Mouse (Mus musculus) G1E (cell line): Measurements from ENCODE around the gene Moxd2.

ENCODE experiments used
- CTCF ChIP-seq: IDR thresholded peaks from 2 replicates; pipeline ENCODE4 v1.5.1; 2012; ENCODE audit warnings: low read depth, low read length, inconsistent platforms, mixed read lengths
- GATA1 ChIP-seq: IDR thresholded peaks from 2 replicates; pipeline ENCODE4 v1.6.1; 2012; ENCODE audit warnings: borderline replicate concordance, low read length, inconsistent platforms, mixed read lengths
- GATA2 ChIP-seq: IDR thresholded peaks from 2 replicates; pipeline ENCODE4 v1.6.1; 2012; ENCODE audit warnings: low read depth, low read length, inconsistent platforms, borderline replicate concordance
- POLR2AphosphoS5 ChIP-seq: IDR thresholded peaks from 2 replicates; pipeline ENCODE4 v1.6.1; 2012; ENCODE audit warnings: low read depth, low read length, inconsistent platforms; ENCODE audit not compliant: insufficient replicate concordance
- TAL1 ChIP-seq: conservative IDR thresholded peaks from 2 replicates; pipeline ENCODE4 v1.6.1; 2012; ENCODE audit warnings: low read depth, low read length, inconsistent platforms, mixed read lengths

DNA sequence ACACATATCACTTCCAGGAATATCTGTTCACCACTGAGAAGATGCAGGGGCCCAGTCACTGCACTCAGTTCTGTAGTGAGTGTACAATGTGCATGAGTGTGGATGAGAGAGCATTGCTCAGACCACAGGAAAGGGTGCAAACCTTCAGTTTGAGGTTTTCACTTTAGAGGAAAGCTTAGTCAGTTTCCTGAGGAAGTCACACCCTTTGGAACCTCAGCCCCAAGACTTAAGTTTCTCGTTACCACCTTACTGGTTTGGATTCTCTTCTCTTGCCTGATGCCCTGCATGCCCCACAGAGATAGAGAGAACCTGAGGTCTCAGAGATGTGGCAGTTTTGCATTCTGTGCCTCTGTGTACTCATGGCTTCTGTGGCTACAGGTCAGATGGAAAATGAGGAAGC is 3.7 kb upstream of the Moxd2 start:
- no peak for TF ChIP-seq GATA2
- TF ChIP-seq CTCF = no peak
- TF ChIP-seq POLR2AphosphoS5 = no peak
- no peak for TF ChIP-seq GATA1
- TF ChIP-seq TAL1 = no peak
